ENCODE assay signal across 11 mouse cellular contexts in the genomic region with DNA sequence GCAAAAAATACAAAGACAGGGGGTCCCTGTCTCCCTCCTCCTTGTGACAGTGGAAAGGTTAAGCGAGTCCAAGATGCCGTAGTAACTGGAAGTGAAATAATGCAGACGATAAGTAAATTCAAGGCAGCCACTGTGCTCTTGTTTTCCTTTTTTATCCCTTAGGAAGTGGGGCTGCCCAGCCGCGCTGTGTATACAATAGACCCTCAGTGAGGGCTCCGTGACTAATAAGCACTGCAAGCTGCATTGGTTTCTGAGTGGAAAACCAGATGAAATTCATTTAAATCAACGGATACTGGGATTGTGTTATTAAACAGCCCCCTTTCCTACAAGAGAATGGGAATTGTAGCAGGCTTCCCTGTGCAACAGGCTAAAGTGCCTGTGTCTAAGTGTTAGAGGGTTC. TPM values are rescaled to one million over a fixed set of nuclear protein-coding genes. Genes with fewer than 3 reads are reported as not detected.
DNase-seq lines count a peak whose midpoint lies in the region; ATAC-seq lines count a peak whose summit lies in the region.
"Had no signal": no experiment of that assay in that cellular context is flagged by ENCODE, and none has a peak within 500 bp of the region (broad histone marks: within the 10 kb centered on the region; RNA-seq: fewer than 3 reads in every experiment).

No protein-coding gene starts in this region.

- H3K9ac ChIP-seq in heart, embryonic 12.5 days, result no peak overlapping the region
- no peak overlapping the region for H3K9ac ChIP-seq in forebrain, embryonic 14.5 days (ENCODE audit: low read length)
- no peak overlapping the region for H3K9ac ChIP-seq in limb, embryonic 11.5 days (ENCODE audit: low read length)
- H3K9ac ChIP-seq in neural tube, embryonic 12.5 days, result no peak overlapping the region

- H3K4me2 ChIP-seq in heart, embryonic 12.5 days, result no peak overlapping the region
- H3K4me2 ChIP-seq in forebrain, embryonic 14.5 days (ENCODE audit: low read length), result 0 out of 2 replicates have a peak overlapping the region, but pooled peaks have one; percentile 15
- no peak overlapping the region for H3K4me2 ChIP-seq in limb, embryonic 11.5 days (ENCODE audit: low read depth, severe bottlenecking)
- H3K4me2 ChIP-seq in neural tube, embryonic 12.5 days (replicated peaks), result peak overlapping the region; percentile 30; the same call in 1 of the 2 replicates

- no peak for DNase-seq in heart, embryonic 10.5 days (ENCODE audit: low spot score)
- peak; percentile 60 for DNase-seq in forebrain, embryonic 14.5 days (ENCODE audit: low spot score)
- peak; percentile 38 for DNase-seq in limb, embryonic 11.5 days (ENCODE audit: low spot score)
- DNase-seq in right cerebral cortex, postnatal 25 days, result no peak
- DNase-seq in thymus, adult 18-20 months, result no peak
- no peak for DNase-seq in lung, postnatal 14 days
- DNase-seq: kidney, adult 11 months had no signal

- peaks cover 26% of the 10 kb centered on the region for H3K36me3 ChIP-seq in heart, embryonic 12.5 days
- H3K36me3 ChIP-seq in heart, embryonic 10.5 days, result peaks cover 26% of the 10 kb centered on the region
- H3K36me3 ChIP-seq in forebrain, embryonic 14.5 days (ENCODE audit: control insufficient read depth, insufficient read depth, low read length), result no peaks in the 10 kb centered on the region
- no peaks in the 10 kb centered on the region for H3K36me3 ChIP-seq in limb, embryonic 11.5 days (ENCODE audit: control insufficient read depth, insufficient read depth, low read length)
- no peaks in the 10 kb centered on the region for H3K36me3 ChIP-seq in neural tube, embryonic 12.5 days
- H3K36me3 ChIP-seq: G1E had no signal

- H3K4me3 ChIP-seq in heart, embryonic 12.5 days, result no peak overlapping the region
- H3K4me3 ChIP-seq in heart, embryonic 10.5 days, result no peak overlapping the region
- H3K4me3 ChIP-seq in forebrain, embryonic 14.5 days (ENCODE audit: low read depth, low read length), result no peak overlapping the region
- no peak overlapping the region for H3K4me3 ChIP-seq in limb, embryonic 11.5 days (ENCODE audit: low read depth, low read length)
- no peak overlapping the region for H3K4me3 ChIP-seq in neural tube, embryonic 12.5 days

- WGBS in heart, embryonic 12.5 days, result 54% methylated on average over 7 of the region's 7 CpGs
- 59% methylated on average over 7 of the region's 7 CpGs for WGBS in heart, embryonic 10.5 days
- 2% methylated on average over 7 of the region's 7 CpGs for WGBS in forebrain, embryonic 14.5 days
- WGBS in limb, embryonic 11.5 days, result 64% methylated on average over 7 of the region's 7 CpGs
- WGBS in neural tube, embryonic 12.5 days, result 13% methylated on average over 7 of the region's 7 CpGs

- H3K9me3 ChIP-seq in heart, embryonic 12.5 days (replicated peaks), result no peaks in the 10 kb centered on the region
- no peaks in the 10 kb centered on the region for H3K9me3 ChIP-seq in heart, embryonic 10.5 days
- H3K9me3 ChIP-seq in forebrain, embryonic 14.5 days (replicated peaks; ENCODE audit: control insufficient read depth, low read length), result no peaks in the 10 kb centered on the region
- no peaks in the 10 kb centered on the region for H3K9me3 ChIP-seq in limb, embryonic 11.5 days (ENCODE audit: control insufficient read depth, low read length)
- H3K9me3 ChIP-seq in neural tube, embryonic 12.5 days, result no peaks in the 10 kb centered on the region
- H3K9me3 ChIP-seq: G1E had no signal

- no peaks in the 10 kb centered on the region for H3K27me3 ChIP-seq in heart, embryonic 12.5 days (replicated peaks)
- H3K27me3 ChIP-seq in heart, embryonic 10.5 days (ENCODE audit: insufficient read depth, poor library complexity, severe bottlenecking), result no peaks in the 10 kb centered on the region
- H3K27me3 ChIP-seq in forebrain, embryonic 14.5 days (replicated peaks; ENCODE audit: control insufficient read depth, insufficient read depth, low read length), result no peaks in the 10 kb centered on the region
- no peaks in the 10 kb centered on the region for H3K27me3 ChIP-seq in limb, embryonic 11.5 days (ENCODE audit: control insufficient read depth, insufficient read depth, low read length)
- H3K27me3 ChIP-seq in neural tube, embryonic 12.5 days (replicated peaks), result 0 out of 2 replicates have a peak, but pooled peaks cover 3% of the 10 kb centered on the region

- H3K4me1 ChIP-seq in heart, embryonic 12.5 days (replicated peaks), result peaks cover 33% of the 10 kb centered on the region
- H3K4me1 ChIP-seq in heart, embryonic 10.5 days, result peaks cover 20% of the 10 kb centered on the region
- no peaks in the 10 kb centered on the region for H3K4me1 ChIP-seq in forebrain, embryonic 14.5 days (ENCODE audit: control insufficient read depth, insufficient read depth, low read length)
- H3K4me1 ChIP-seq in limb, embryonic 11.5 days (ENCODE audit: control insufficient read depth, insufficient read depth, low read length), result no peaks in the 10 kb centered on the region
- peaks cover 12% of the 10 kb centered on the region for H3K4me1 ChIP-seq in neural tube, embryonic 12.5 days

- 0 out of 2 replicates have a peak, but pooled peaks have one; percentile 33 for ATAC-seq in heart, embryonic 12.5 days (ENCODE audit: insufficient number of reproducible peaks, low FRiP score)
- ATAC-seq in forebrain, embryonic 14.5 days, result peak; percentile 57
- no peak for ATAC-seq in limb, embryonic 11.5 days (ENCODE audit: insufficient number of reproducible peaks, low FRiP score, low TSS enrichment, low read depth)
- ATAC-seq in neural tube, embryonic 12.5 days (ENCODE audit: low FRiP score, low read depth), result peak; percentile 87
- ATAC-seq: activated CD4-positive, CD25-positive, alpha-beta regulatory T cell, adult 4 months had no signal

- H3K27ac ChIP-seq in heart, embryonic 12.5 days (ENCODE audit: poor library complexity, severe bottlenecking), result peak overlapping the region; percentile 81
- no peak overlapping the region for H3K27ac ChIP-seq in heart, embryonic 10.5 days
- no peak overlapping the region for H3K27ac ChIP-seq in forebrain, embryonic 14.5 days (ENCODE audit: low read depth, low read length)
- H3K27ac ChIP-seq in limb, embryonic 11.5 days (replicated peaks; ENCODE audit: low read depth, low read length), result no peak overlapping the region
- H3K27ac ChIP-seq in neural tube, embryonic 12.5 days, result no peak overlapping the region

RNA-seq across cellular contexts. Expression of gene Ltbp1, which starts 14.7 kb away (rescaled TPM):
- 58.8 and 59.3 TPM in 2 replicates for polyA plus RNA-seq in heart, embryonic 12.5 days (2016; fragmentation: Nextera tagmentation; extraction: Ambion mirVana)
- polyA plus RNA-seq in heart, embryonic 10.5 days (2016; fragmentation: Nextera tagmentation; extraction: Ambion mirVana), result 29.7 and 34.2 TPM in 2 replicates
- 4.2 and 4.5 TPM in 2 replicates for polyA plus RNA-seq in forebrain, embryonic 14.5 days (2014; fragmentation: Nextera tagmentation; extraction: Ambion mirVana)
- polyA plus RNA-seq in limb, embryonic 11.5 days (2014; fragmentation: Nextera tagmentation; extraction: Ambion mirVana), result 29.8 and 34.6 TPM in 2 replicates
- 7.2 and 7.3 TPM in 2 replicates for polyA plus RNA-seq in neural tube, embryonic 12.5 days (2016; fragmentation: Nextera tagmentation; extraction: Ambion mirVana)
- polyA plus RNA-seq: G1E had no signal

Comparison
In these comparisons a context has a peak if more than half of its experiments do, and no peak if none do; other contexts are left out.
1. H3K4me2 ChIP-seq: peak in forebrain, embryonic 14.5 days (single experiment) and neural tube, embryonic 12.5 days (single experiment); none in heart, embryonic 12.5 days (single experiment) and limb, embryonic 11.5 days (single experiment).
2. DNase-seq: peak in forebrain, embryonic 14.5 days (single experiment) and limb, embryonic 11.5 days (single experiment); none in heart, embryonic 10.5 days (single experiment), right cerebral cortex, postnatal 25 days (single experiment), thymus, adult 18-20 months (0 of 2) and lung, postnatal 14 days (single experiment).